Mouse (Mus musculus): ENCODE data around the gene Ntrk3. TPM values are rescaled to one million over a fixed set of nuclear protein-coding genes. Genes with fewer than 3 reads are reported as not detected.

Ntrk3 gene
- polyA plus RNA-seq, 1 experiment from 2014 or later, result 2.2 TPM

DNA sequence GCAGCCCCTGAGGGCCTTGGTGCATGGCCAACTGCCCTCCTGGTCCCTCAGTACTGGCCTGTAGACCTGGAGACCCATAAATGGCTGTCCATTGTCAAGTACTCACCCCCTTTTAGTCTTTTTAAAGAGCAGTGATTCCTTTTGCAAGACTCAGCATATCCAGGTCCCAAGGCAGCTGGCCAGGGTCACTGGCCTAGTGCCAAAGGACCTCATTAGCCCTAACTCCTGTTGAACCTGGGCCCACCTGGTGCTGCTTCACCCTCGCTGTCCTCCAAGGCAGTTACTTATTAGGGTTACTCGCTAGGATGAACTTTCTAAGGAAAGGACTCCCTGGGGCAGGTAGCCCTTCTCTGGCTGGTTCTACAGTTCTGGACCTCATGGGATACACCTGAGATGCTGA, 579.9 kb downstream of the Ntrk3 start:
- H3K9me3 ChIP-seq, result no peaks in the 10 kb centered on the region
- no peak overlapping the region for H3K27ac ChIP-seq
- H3K4me3 ChIP-seq, result no peak overlapping the region
- 76% methylated on average over 2 of the region's 2 CpGs for WGBS
- H3K4me1 ChIP-seq, result no peaks in the 10 kb centered on the region
- no peak for ATAC-seq (ENCODE audit: low FRiP score, low read depth)
- H3K27me3 ChIP-seq, result no peaks in the 10 kb centered on the region
- no peak overlapping the region for H3K9ac ChIP-seq
- no peaks in the 10 kb centered on the region for H3K36me3 ChIP-seq
- no peak overlapping the region for H3K4me2 ChIP-seq (replicated peaks)

DNA sequence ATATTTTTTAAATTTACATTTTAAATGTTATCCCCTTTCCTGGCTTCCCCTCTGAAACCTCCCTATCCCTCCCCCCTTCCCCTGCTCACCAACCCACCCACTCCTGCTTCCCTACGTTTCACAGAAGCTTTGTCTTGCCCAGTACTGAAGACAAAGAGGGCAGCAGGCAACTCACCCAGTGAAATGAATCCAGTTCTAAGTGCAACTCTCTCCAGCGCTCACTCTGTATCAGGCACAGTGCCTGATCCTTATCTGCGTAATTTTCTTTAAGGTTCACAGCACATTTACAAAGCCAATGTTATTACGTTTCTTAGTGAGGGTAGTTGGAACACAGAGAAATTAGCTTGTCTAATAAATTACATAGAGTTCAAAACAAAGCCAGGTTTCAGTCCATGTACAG, 592.6 kb downstream of the Ntrk3 start:
- Histone ChIP-seq H3K9ac (no peak overlapping the region), H3K4me2 (replicated peaks) (no peak overlapping the region), H3K36me3 (no peaks in the 10 kb centered on the region), H3K9me3 (no peaks in the 10 kb centered on the region), H3K27ac (no peak overlapping the region), H3K27me3 (no peaks in the 10 kb centered on the region), H3K4me3 (no peak overlapping the region), H3K4me1 (no peaks in the 10 kb centered on the region)
- no peak for ATAC-seq (ENCODE audit: low FRiP score, low read depth)
- 61% methylated on average over 4 of the region's 4 CpGs for WGBS

DNA sequence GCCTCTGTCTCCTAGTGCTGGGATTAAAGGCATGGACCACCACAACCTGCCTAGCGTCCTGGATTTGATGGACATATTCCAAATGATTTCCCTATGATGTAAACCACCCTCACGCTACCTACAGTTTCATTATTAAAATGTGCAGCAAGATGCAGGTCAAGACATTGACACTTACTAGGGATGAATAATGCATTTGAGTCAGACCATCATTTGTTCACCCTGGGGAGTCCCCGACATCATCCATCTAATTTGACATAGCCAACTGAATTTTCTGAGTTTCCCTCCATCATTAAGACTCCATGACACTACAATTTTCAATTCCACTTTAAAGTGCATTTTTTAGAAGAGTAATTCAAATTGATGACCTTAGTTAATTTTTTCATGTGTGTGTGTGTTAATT, 593.0 kb downstream of the Ntrk3 start:
- no peaks in the 10 kb centered on the region for H3K27me3 ChIP-seq
- H3K27ac ChIP-seq, result no peak overlapping the region
- no peak overlapping the region for H3K4me3 ChIP-seq
- no peak overlapping the region for H3K9ac ChIP-seq
- H3K36me3 ChIP-seq, result no peaks in the 10 kb centered on the region
- H3K9me3 ChIP-seq, result no peaks in the 10 kb centered on the region
- 76% methylated on average over 3 of the region's 3 CpGs for WGBS
- H3K4me2 ChIP-seq (replicated peaks), result no peak overlapping the region
- ATAC-seq (ENCODE audit: low FRiP score, low read depth), result no peak
- no peaks in the 10 kb centered on the region for H3K4me1 ChIP-seq

DNA sequence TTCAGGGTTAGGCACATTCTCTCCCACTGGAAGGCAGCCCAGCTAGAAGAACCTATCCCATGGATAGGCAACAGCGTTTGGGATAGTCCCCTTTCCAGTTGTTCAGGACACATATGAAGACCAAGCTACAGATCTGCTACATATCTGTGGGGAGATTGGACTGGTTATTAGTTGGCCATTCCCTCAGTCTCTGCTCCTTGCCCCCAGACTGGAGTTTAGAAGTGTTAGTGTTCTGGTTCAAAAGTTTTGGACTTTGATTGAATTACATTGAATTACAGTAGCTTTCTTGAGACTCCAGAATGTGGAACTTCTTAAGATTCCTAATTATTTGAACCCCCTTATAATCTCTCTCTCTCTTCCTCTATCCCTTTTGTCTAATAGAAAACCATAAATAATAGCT, 607.8 kb downstream of the Ntrk3 start:
- no peak for ATAC-seq (ENCODE audit: low FRiP score, low read depth)
- Histone ChIP-seq H3K9ac (no peak overlapping the region), H3K27ac (no peak overlapping the region), H3K4me2 (replicated peaks) (no peak overlapping the region), H3K4me3 (no peak overlapping the region), H3K36me3 (no peaks in the 10 kb centered on the region), H3K4me1 (no peaks in the 10 kb centered on the region), H3K27me3 (no peaks in the 10 kb centered on the region), H3K9me3 (no peaks in the 10 kb centered on the region)
- WGBS, result 86% methylated on average over 1 of the region's 1 CpGs

Other genes with a start within 250 kb of the Ntrk3 start
- gene Mrps11, start 45.1 kb upstream of the Ntrk3 start, polyA plus RNA-seq (2015; fragmentation: Nextera tagmentation; extraction: Ambion mirVana), result 81.8 and 84.7 TPM in 2 replicates
- 58.7 and 61.2 TPM in 2 replicates for gene Mrpl46, start 45.5 kb upstream of the Ntrk3 start, polyA plus RNA-seq (2015; fragmentation: Nextera tagmentation; extraction: Ambion mirVana)
- 21.0 and 22.2 TPM in 2 replicates for gene Det1, start 109.3 kb upstream of the Ntrk3 start, polyA plus RNA-seq (2015; fragmentation: Nextera tagmentation; extraction: Ambion mirVana)
- 41.0 and 42.0 TPM in 2 replicates for gene Aen, start 157.8 kb upstream of the Ntrk3 start, polyA plus RNA-seq (2015; fragmentation: Nextera tagmentation; extraction: Ambion mirVana)
- 0.57 and 0.94 TPM in 2 replicates for gene Isg20, start 175.4 kb upstream of the Ntrk3 start, polyA plus RNA-seq (2015; fragmentation: Nextera tagmentation; extraction: Ambion mirVana)